ENCODE assay signal across 22 mouse cellular contexts in the genomic region with DNA sequence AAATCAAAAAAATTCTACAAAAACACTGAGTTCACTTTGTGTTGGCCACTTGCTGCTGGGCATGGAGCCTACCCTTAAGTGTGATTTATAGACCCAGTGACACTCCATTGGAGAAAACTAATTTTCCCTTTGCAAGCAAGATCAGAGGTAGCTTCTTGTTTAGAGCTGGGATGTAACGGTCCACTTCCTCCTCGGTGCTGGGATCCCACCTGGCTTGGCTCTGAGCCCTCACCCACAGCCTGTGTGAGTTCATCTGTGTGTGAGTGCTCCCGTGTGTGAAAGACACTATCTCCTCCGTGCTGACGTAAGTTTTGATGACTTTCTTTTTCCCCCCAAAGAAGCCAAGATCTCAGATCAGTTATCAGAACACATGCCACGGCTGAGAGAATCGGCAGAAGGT.
A peak's percentile ranks its signal among the peaks of the same experiment; 100 is the strongest.
DNase-seq lines count a peak whose midpoint lies in the region; ATAC-seq and TF ChIP-seq lines count a peak whose summit lies in the region.
"Had no signal": no experiment of that assay in that cellular context is flagged by ENCODE, and none has a peak within 500 bp of the region (broad histone marks: within the 10 kb centered on the region; RNA-seq: fewer than 3 reads in every experiment).

No protein-coding gene starts in this region.

- no peak for TF ChIP-seq RAD21 in CH12.LX (IDR thresholded peaks at IDR 0.05; ENCODE audit: low read depth, low read length)

- H3K4me2 ChIP-seq in kidney, embryonic 14.5 days (replicated peaks; ENCODE audit: low read depth, low read length), result no peak overlapping the region
- H3K4me2 ChIP-seq in kidney, postnatal 0 days (ENCODE audit: low read length), result no peak overlapping the region
- no peak overlapping the region for H3K4me2 ChIP-seq in CH12.LX (ENCODE audit: insufficient read depth, low read depth, poor library complexity, severe bottlenecking)
- H3K4me2 ChIP-seq in midbrain, embryonic 14.5 days (ENCODE audit: low read length), result no peak overlapping the region
- H3K4me2 ChIP-seq: forebrain, embryonic 13.5 days; heart, embryonic 13.5 days; hindbrain, embryonic 14.5 days had no signal

- DNase-seq in kidney, postnatal 10 days, result no peak
- DNase-seq in kidney, postnatal 0 days (ENCODE audit: low spot score), result peak; percentile 32
- DNase-seq in kidney, postnatal 14 days, result no peak
- no peak for DNase-seq in CH12.LX (ENCODE audit: extremely low read depth)
- DNase-seq in midbrain, embryonic 14.5 days, result no peak
- DNase-seq: adrenal gland, adult 2 months; adrenal gland, postnatal 25 days; cerebellum, adult 11-12 months; cerebellum, adult 9-10 months; gastrocnemius, postnatal 10 days; gastrocnemius, postnatal 36 days; heart, adult 2 months; heart, postnatal 14 days; heart, postnatal 4 days had no signal

- H3K36me3 ChIP-seq in kidney, embryonic 14.5 days (ENCODE audit: control insufficient read depth, insufficient read depth, low read length), result no peaks in the 10 kb centered on the region
- no peaks in the 10 kb centered on the region for H3K36me3 ChIP-seq in kidney, postnatal 0 days (ENCODE audit: insufficient read depth, low read length)
- H3K36me3 ChIP-seq in CH12.LX (replicated peaks in 1 of 2; ENCODE audit: control insufficient read depth in 1 of 2, insufficient read depth in 1 of 2, low read length in 1 of 2), result no peaks in the 10 kb centered on the region
- H3K36me3 ChIP-seq in midbrain, embryonic 14.5 days (ENCODE audit: control insufficient read depth, insufficient read depth, low read length), result no peaks in the 10 kb centered on the region
- H3K36me3 ChIP-seq: forebrain, embryonic 10.5 days; heart, embryonic 10.5 days; heart, embryonic 13.5 days had no signal

- H3K4me3 ChIP-seq in kidney, embryonic 14.5 days (ENCODE audit: low read length), result no peak overlapping the region
- no peak overlapping the region for H3K4me3 ChIP-seq in kidney, postnatal 0 days (replicated peaks; ENCODE audit: low read depth, low read length)
- H3K4me3 ChIP-seq in CH12.LX (replicated peaks in 1 of 3; ENCODE audit: low read depth in 2 of 3, low read length in 2 of 3, poor library complexity in 1 of 3), result no peak overlapping the region
- no peak overlapping the region for H3K4me3 ChIP-seq in midbrain, embryonic 14.5 days (replicated peaks; ENCODE audit: low read depth, low read length)
- H3K4me3 ChIP-seq: forebrain, embryonic 10.5 days; forebrain, embryonic 13.5 days; heart, adult 2 months; heart, embryonic 10.5 days; heart, embryonic 13.5 days had no signal

- H3K79me2 ChIP-seq in CH12.LX (replicated peaks; ENCODE audit: control insufficient read depth, extremely low read depth, insufficient read depth, poor library complexity, severe bottlenecking), result no peaks in the 10 kb centered on the region

- H3K4me1 ChIP-seq in kidney, embryonic 14.5 days (ENCODE audit: control insufficient read depth, insufficient read depth, low read length), result no peaks in the 10 kb centered on the region
- no peaks in the 10 kb centered on the region for H3K4me1 ChIP-seq in kidney, postnatal 0 days (replicated peaks; ENCODE audit: insufficient read depth, low read length)
- H3K4me1 ChIP-seq in CH12.LX (ENCODE audit: control insufficient read depth in 1 of 2, insufficient read depth in 2 of 2), result peaks cover 0 to 8% of the 10 kb centered on the region in 2 experiments; a peak in 2 of 4 replicates
- H3K4me1 ChIP-seq in midbrain, embryonic 14.5 days (ENCODE audit: control insufficient read depth, insufficient read depth, low read length), result no peaks in the 10 kb centered on the region
- H3K4me1 ChIP-seq: forebrain, embryonic 10.5 days; heart, embryonic 10.5 days; heart, embryonic 13.5 days had no signal

- TF ChIP-seq POLR2A in CH12.LX (IDR thresholded peaks at IDR 0.05; ENCODE audit: low read depth, low read length), result no peak

- in situ Hi-C loops in CH12.LX (cut with MboI; ENCODE audit: low pct_ligation_motif_present, low pct_unique_long_range_greater_than_20kb, low sequenced_read_pairs), result no loop called here

- no peak overlapping the region for H3K9ac ChIP-seq in kidney, embryonic 14.5 days (ENCODE audit: low read depth, low read length)
- no peak overlapping the region for H3K9ac ChIP-seq in kidney, postnatal 0 days (ENCODE audit: low read depth, low read length)
- H3K9ac ChIP-seq in CH12.LX (ENCODE audit: insufficient read depth, low read depth), result no peak overlapping the region
- H3K9ac ChIP-seq in midbrain, embryonic 14.5 days (replicated peaks; ENCODE audit: low read length), result no peak overlapping the region
- H3K9ac ChIP-seq: forebrain, embryonic 13.5 days; heart, embryonic 13.5 days; hindbrain, embryonic 14.5 days had no signal

- H3K27ac ChIP-seq in kidney, embryonic 14.5 days (ENCODE audit: low read depth, low read length), result no peak overlapping the region
- H3K27ac ChIP-seq in kidney, postnatal 0 days, result no peak overlapping the region
- no peak overlapping the region for H3K27ac ChIP-seq in CH12.LX (ENCODE audit: insufficient read depth, low read depth)
- H3K27ac ChIP-seq in midbrain, embryonic 14.5 days (replicated peaks; ENCODE audit: low read depth, low read length), result no peak overlapping the region
- H3K27ac ChIP-seq: forebrain, embryonic 10.5 days; forebrain, embryonic 13.5 days; heart, adult 2 months; heart, embryonic 10.5 days; heart, embryonic 13.5 days; hindbrain, embryonic 14.5 days; hindbrain, postnatal 0 days had no signal

- no peak for TF ChIP-seq EP300 in CH12.LX (IDR thresholded peaks at IDR 0.05; ENCODE audit: low read length)

- H3K27me3 ChIP-seq in kidney, embryonic 14.5 days (ENCODE audit: control insufficient read depth, insufficient read depth, low read length), result no peaks in the 10 kb centered on the region
- no peaks in the 10 kb centered on the region for H3K27me3 ChIP-seq in kidney, postnatal 0 days (ENCODE audit: insufficient read depth, low read length)
- no peaks in the 10 kb centered on the region for H3K27me3 ChIP-seq in CH12.LX (replicated peaks)
- H3K27me3 ChIP-seq in midbrain, embryonic 14.5 days (ENCODE audit: control insufficient read depth, insufficient read depth, low read length), result no peaks in the 10 kb centered on the region
- H3K27me3 ChIP-seq: forebrain, embryonic 13.5 days; heart, embryonic 13.5 days had no signal

- H3K9me3 ChIP-seq in kidney, embryonic 14.5 days (ENCODE audit: control insufficient read depth, low read length), result no peaks in the 10 kb centered on the region
- H3K9me3 ChIP-seq in kidney, postnatal 0 days (replicated peaks; ENCODE audit: low read length), result no peaks in the 10 kb centered on the region
- no peaks in the 10 kb centered on the region for H3K9me3 ChIP-seq in CH12.LX (replicated peaks; ENCODE audit: low read length)
- H3K9me3 ChIP-seq in midbrain, embryonic 14.5 days (ENCODE audit: control insufficient read depth, low read length), result no peaks in the 10 kb centered on the region
- H3K9me3 ChIP-seq: forebrain, embryonic 10.5 days; forebrain, embryonic 13.5 days; heart, embryonic 10.5 days; heart, embryonic 13.5 days had no signal

- no peak for TF ChIP-seq CTCF in kidney, postnatal 0 days (IDR thresholded peaks at IDR 0.05; ENCODE audit: low read depth)
- TF ChIP-seq CTCF in CH12.LX (conservative IDR thresholded peaks at IDR 0.05 in 1 of 2, IDR thresholded peaks at IDR 0.05 in 1 of 2; ENCODE audit: low read depth in 2 of 2, low read length in 2 of 2), result no peak

- ATAC-seq in kidney, embryonic 14.5 days (ENCODE audit: low FRiP score, low TSS enrichment), result peak; percentile 83; the same call in 1 of the 2 replicates
- no peak; the same call in 1 of the 2 replicates for ATAC-seq in kidney, postnatal 0 days (replicated peaks; ENCODE audit: low FRiP score, low read depth)
- no peak for ATAC-seq in midbrain, embryonic 14.5 days (ENCODE audit: low FRiP score, low TSS enrichment)
- ATAC-seq: forebrain, embryonic 13.5 days; forebrain, embryonic 16.5 days; hindbrain, postnatal 0 days had no signal

- dilution Hi-C loops in CH12.LX (cut with MboI; ENCODE audit: extremely low pct_ligation_motif_present, extremely low pct_unique_long_range_greater_than_20kb, low sequenced_read_pairs), result no loop called here

- 38% methylated on average over 7 of the region's 7 CpGs for WGBS in kidney, embryonic 14.5 days
- 41% methylated on average over 7 of the region's 7 CpGs for WGBS in kidney, postnatal 0 days
- 91% methylated on average over 7 of the region's 7 CpGs for WGBS in midbrain, embryonic 14.5 days

TF ChIP-seq in CH12.LX, 34 proteins besides CTCF, POLR2A, EP300 and RAD21:
- TF ChIP-seq ETS1 (conservative IDR thresholded peaks at IDR 0.05; ENCODE audit: low read depth, low read length) (0 out of 2 replicates have a peak, but pooled peaks have one; percentile 31), RCOR1 (conservative IDR thresholded peaks at IDR 0.05; ENCODE audit: low read depth, low read length) (no peak), ELF1 (IDR thresholded peaks at IDR 0.05; ENCODE audit: low read depth, low read length) (no peak), CHD1 (IDR thresholded peaks at IDR 0.05; ENCODE audit: low read depth, low read length) (no peak), BHLHE40 (IDR thresholded peaks at IDR 0.05; ENCODE audit: low read depth, low read length) (peak; percentile 42; the same call in 1 of the 2 replicates)
